In the genomic region with DNA sequence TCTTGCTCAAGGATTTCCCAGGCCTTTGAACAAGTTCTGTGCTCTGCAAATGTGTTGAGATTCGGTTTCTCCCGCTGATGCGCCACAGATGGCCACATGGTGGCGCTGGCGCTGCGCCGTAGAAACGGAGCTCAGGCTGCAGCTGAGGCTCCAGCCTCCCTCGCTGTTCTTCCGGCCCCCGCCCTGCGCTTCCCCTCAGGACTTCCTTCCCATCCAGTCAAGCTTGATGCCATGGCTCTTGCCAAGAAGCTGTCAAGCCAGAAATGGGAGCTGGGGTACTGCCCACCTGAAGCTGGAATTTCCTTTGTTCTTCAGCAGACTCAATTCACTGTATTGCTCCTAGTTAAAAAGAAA, we compare ENCODE assay signal across 8 mouse cellular contexts.
DNase-seq lines count a peak whose midpoint lies in the region; ATAC-seq and TF ChIP-seq lines count a peak whose summit lies in the region.

No protein-coding gene starts in this region.

- CTCF ChIA-PET in Patski (lab: Charles Lee) = interaction anchor here (0.7 to 5.0 kb wide), 10 partner anchors 10 to 313 kb away, joined by 3 to 49 read pairs (median 6); no protein-coding TSS in a partner anchor

- no peaks in the 10 kb centered on the region for H3K36me3 ChIP-seq in hindbrain, embryonic 12.5 days

- under 1% methylated on average over 12 of the region's 12 CpGs for WGBS in hindbrain, embryonic 12.5 days

- peak; percentile 4 for DNase-seq in Patski (ENCODE audit: low read depth, low spot score)
- DNase-seq in cerebellum, adult 9-11 months = peak; percentile 79
- peak; percentile 73 to 89 for DNase-seq in frontal cortex, postnatal 14 days (ENCODE audit: low spot score in 2 of 2)
- DNase-seq in layer of hippocampus, postnatal 10 days (ENCODE audit: low spot score in 2 of 2) = peak; percentile 92 to 94
- peak; percentile 94 for DNase-seq in lung, postnatal 10 days
- peak; percentile 67 for DNase-seq in retina, postnatal 7 days (ENCODE audit: low read depth, low spot score)
- peak; percentile 89 for DNase-seq in urinary bladder, postnatal 14 days (ENCODE audit: low spot score)

- in situ Hi-C loops in Patski (cut with MboI; ENCODE audit: low pct_unique_long_range_greater_than_20kb) = loop anchor here (5.0 to 25.0 kb wide), 4 partner anchors 74 to 1409 kb away; no protein-coding TSS in a partner anchor

- POLR2A ChIA-PET in Patski (lab: Charles Lee) = no interaction called here

- H3K9ac ChIP-seq in hindbrain, embryonic 12.5 days = no peak overlapping the region

- no peak overlapping the region for H3K27ac ChIP-seq in hindbrain, embryonic 12.5 days

- H3K4me3 ChIP-seq in hindbrain, embryonic 12.5 days = no peak overlapping the region

- peak; percentile 82 for TF ChIP-seq CTCF in Patski (IDR thresholded peaks at IDR 0.05)

- no peak overlapping the region for H3K4me2 ChIP-seq in hindbrain, embryonic 12.5 days (replicated peaks)

- peak; percentile 73 for ATAC-seq in Patski
- ATAC-seq in hindbrain, embryonic 12.5 days (ENCODE audit: low FRiP score) = peak; percentile 93

- no peaks in the 10 kb centered on the region for H3K27me3 ChIP-seq in Patski
- no peaks in the 10 kb centered on the region for H3K27me3 ChIP-seq in hindbrain, embryonic 12.5 days

- H3K4me1 ChIP-seq in hindbrain, embryonic 12.5 days = no peaks in the 10 kb centered on the region; the same call in 1 of the 2 replicates

- no peaks in the 10 kb centered on the region for H3K9me3 ChIP-seq in hindbrain, embryonic 12.5 days (replicated peaks)

Comparison
In these comparisons a context has a peak if more than half of its experiments do, and no peak if none do; other contexts are left out.
1. DNase-seq: peak in every context shown above with its lines; median percentile 94 in lung, postnatal 10 days; 93 in layer of hippocampus, postnatal 10 days; 89 in urinary bladder, postnatal 14 days; 81 in frontal cortex, postnatal 14 days; 79 in cerebellum, adult 9-11 months; 67 in retina, postnatal 7 days; 4 in Patski.